Mouse (Mus musculus): ENCODE data around the gene 6430550D23Rik. TPM values are rescaled to one million over a fixed set of nuclear protein-coding genes. Genes with fewer than 3 reads are reported as not detected.
"Not testable (repeated sequence)": the region's sequence is repeated elsewhere in the genome, so short reads cannot be mapped to it uniquely, and the experiment has no call there.

6430550D23Rik gene
- total RNA-seq, 4 experiments from 2014 or later = 0.97 to 3.0 (median 2.0) TPM

- DNase-seq (ENCODE audit: low spot score in 2 of 2) = peak; percentile 77 to 85
Measured at GRCm38 (mm10) chr2:155956134-155957059, 51.4 kb downstream of the 6430550D23Rik start, which contains the start of gene Cep250. Gene Cep250, plus strand, starts transcription at chr2:155956458.

- DNase-seq (ENCODE audit: low spot score in 2 of 2) = peak; percentile 53 to 67
Measured at GRCm38 (mm10) chr2:155952006-155952405, 55.8 kb downstream of the 6430550D23Rik start.

- DNase-seq (ENCODE audit: low spot score in 2 of 2) = no peak
Measured at GRCm38 (mm10) chr2:155949362-155949761, 58.4 kb downstream of the 6430550D23Rik start.

DNA sequence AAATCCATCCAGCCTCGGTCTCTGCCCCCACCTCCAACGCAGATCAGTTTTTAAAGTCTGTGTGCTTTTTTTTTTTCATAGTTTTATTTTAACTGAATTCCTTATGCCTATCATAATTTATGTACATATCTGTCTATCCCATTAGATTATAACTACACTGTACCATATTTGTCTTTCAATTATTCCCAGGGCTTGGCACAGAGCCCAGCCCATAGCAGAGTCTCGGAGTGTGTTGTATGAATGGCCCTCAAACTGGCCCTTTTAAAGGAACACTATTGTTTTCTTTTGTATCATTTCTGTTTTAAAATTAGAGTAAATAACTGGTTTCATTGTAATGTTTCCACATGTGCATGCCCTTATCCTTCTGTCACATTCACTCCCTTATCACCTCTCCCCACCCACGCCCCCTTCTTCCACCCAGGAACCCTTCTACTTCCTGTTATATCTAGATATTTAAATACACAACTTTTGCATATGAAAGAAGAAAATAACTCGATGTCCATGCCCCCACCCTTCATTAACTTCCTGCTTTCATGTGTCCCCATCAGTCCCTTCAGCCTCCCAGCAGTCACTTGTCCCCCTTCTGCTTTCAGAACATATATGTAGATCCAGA, 60.3 kb downstream of the 6430550D23Rik start:
- no peak for DNase-seq (ENCODE audit: low spot score in 2 of 2)

GRCm38 (mm10) chr2:155946499-155946898, 61.3 kb downstream of the 6430550D23Rik start:
- DNase-seq (ENCODE audit: low spot score in 2 of 2) = no peak

- DNase-seq (ENCODE audit: low spot score in 2 of 2) = peak in 1 of 2 experiments; percentile 57
Measured at GRCm38 (mm10) chr2:155946069-155946468, 61.7 kb downstream of the 6430550D23Rik start.

GRCm38 (mm10) chr2:155945580-155945979, 62.2 kb downstream of the 6430550D23Rik start:
- no peak for DNase-seq (ENCODE audit: low spot score in 2 of 2)

DNA sequence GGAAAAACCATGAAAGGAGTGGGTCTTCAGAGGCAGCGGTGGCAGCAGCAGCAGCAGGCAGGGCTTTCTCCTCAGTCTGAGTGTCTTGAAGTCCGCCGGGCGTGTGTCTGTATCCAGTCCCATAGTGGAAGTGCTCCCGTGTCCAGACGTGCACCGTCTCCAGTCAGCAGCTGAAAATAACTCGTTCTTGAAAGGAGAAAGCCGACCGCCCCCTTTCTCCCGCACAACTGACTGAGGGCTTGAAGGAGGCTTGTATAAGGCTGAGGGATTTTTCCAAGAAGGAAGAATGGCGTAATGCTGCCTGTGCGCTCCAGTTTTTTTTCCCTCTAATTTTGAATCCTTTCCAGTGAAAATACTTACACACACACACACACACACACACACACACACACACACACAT, 62.7 kb downstream of the 6430550D23Rik start, which contains the start of gene Gdf5:
Gene Gdf5, minus strand, starts transcription at position 244 of the 400 bp plus-strand sequence.
- no peak for DNase-seq (ENCODE audit: low spot score in 2 of 2)

DNA sequence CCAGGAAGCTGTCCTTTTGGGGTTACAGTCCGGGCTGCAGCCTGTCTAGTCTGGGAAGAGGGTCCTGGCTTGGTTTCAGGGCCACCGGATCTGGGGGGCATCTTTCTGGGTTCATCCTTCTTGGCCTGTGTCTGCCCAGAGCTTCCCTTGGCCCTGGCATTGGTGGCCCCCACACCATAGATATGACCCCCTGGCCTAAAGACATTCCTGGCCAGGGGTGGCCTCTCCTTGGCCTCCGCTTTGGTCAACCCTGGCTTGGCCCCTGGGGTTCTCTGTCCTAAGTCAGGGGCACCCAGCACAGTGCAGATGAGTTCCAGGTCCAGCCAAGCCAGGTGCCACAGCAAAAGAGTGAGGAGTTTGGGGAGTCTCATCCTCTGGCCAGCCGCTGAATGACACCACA, 63.1 kb downstream of the 6430550D23Rik start:
- DNase-seq (ENCODE audit: low spot score in 2 of 2) = no peak

- DNase-seq (ENCODE audit: low spot score in 2 of 2) = no peak
Measured at GRCm38 (mm10) chr2:155943463-155943862, 64.3 kb downstream of the 6430550D23Rik start.

- DNase-seq (ENCODE audit: low spot score in 2 of 2) = no peak
Measured at GRCm38 (mm10) chr2:155941697-155942442, 65.9 kb downstream of the 6430550D23Rik start.

DNA sequence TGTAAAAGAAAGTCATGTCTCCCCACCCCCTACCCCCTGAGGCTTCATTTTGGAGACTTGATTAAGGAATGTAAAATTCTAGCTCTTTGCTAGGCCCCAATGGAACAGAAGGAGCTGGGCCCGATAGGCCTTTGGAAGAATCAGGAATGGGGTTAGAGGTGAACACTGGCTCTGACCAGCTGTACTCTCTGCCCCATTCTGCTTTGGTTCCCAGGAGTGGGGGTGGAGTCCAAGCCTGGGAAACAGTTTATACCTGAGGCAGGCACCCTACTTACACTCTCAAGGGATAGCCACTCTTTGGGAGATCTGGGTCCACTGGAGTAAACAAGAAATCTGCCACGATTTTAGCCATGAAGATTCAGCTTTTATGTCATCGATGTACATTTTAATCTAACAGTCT, 67.1 kb downstream of the 6430550D23Rik start, which contains the start of gene Gm15557:
Gene Gm15557, plus strand, starts transcription at position 48 of the 400 bp plus-strand sequence.
- DNase-seq (ENCODE audit: low spot score in 2 of 2) = no peak

GRCm38 (mm10) chr2:155939897-155940529, 67.8 kb downstream of the 6430550D23Rik start:
- no peak for DNase-seq (ENCODE audit: low spot score in 2 of 2)

DNA sequence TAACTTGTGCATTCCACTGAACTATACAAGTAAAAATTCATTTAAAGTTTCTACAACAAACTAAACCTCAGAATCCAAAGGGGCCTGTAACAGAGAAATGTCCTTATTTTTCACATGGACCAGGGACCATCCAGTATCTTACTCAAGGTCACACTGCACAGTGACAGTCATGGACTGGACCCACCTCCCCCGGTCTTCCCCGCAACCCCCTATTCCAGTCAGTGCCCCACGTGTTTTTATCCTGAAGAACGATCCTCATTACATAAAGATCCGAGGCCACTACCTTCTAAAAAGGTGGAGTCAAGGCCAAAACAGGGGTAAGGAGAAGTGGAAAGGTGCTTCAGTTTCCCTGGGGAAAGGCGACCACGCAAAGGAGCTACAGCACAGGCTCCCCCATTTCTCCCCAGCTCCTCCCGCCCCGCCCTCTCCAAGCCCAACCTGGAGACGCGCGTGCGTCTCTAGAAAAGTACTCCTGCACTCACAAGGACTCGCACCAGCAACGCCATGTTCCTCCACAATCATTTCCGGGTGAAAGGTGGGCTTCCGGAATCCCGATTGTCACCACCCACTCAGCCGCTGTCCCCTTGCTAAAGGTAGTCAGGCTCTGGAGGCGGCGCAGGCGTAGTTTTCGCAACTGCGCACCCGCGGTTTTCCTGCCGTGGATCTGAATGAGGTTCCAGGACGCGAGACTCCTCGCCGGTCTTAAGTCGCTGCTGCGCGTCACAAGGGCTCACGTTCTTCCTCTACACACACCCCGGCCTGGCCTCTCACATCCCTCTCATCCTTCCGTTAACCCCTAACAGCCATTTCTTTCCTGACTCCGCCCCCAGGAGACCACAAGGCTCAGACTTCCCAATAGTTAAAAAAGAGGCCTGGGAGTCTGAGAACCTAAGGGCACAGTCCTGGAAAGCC, 78.0 kb downstream of the 6430550D23Rik start, which contains the start of gene Uqcc1:
Gene Uqcc1, minus strand, starts transcription at position 780 of the 912 bp plus-strand sequence.
- DNase-seq (ENCODE audit: low spot score in 2 of 2) = peak; percentile 94 to 95

DNA sequence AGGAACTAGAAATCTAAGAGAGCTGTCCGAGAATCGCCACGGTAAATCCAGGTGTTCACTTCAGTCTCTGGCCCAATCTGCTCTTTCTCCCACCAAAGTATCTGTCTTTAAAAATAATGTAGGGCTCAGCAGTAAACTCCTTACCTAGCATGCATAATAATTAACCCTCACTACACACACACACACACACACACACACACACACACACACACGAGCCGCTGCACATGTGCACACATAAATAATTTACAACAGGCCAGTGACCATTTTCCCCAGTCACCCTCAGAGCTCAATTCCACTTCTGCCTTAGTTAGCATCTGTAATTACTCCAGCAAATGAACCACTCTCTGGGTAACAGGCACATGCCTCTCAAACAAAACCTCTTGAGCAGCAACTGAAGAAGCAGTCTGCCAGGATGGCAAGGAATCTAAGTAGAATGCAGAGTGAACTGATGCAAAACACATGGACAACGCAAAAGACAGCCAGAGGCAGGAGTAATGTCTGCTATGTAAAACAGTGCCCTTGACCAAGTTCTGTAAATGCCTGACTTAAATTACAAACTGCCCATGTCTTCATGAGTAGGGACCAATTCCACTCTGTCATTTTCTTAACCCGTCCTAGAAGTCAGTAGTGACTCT, 78.9 kb downstream of the 6430550D23Rik start:
- no peak for DNase-seq (ENCODE audit: low spot score in 2 of 2)

- not testable (repeated sequence) for DNase-seq (ENCODE audit: low spot score in 2 of 2)
Measured at GRCm38 (mm10) chr2:155925213-155925612, 82.6 kb downstream of the 6430550D23Rik start.

All from layer of hippocampus, adult 8-10 months (tissue).